Mouse (Mus musculus): ENCODE measurements around the gene Izumo1. TPM values are rescaled to one million over a fixed set of nuclear protein-coding genes. Genes with fewer than 3 reads are reported as not detected.

Gene Izumo1
- 0.21 and 0.27 TPM in 2 replicates for polyA plus RNA-seq (2015; fragmentation: Nextera tagmentation; extraction: Ambion mirVana)

DNA sequence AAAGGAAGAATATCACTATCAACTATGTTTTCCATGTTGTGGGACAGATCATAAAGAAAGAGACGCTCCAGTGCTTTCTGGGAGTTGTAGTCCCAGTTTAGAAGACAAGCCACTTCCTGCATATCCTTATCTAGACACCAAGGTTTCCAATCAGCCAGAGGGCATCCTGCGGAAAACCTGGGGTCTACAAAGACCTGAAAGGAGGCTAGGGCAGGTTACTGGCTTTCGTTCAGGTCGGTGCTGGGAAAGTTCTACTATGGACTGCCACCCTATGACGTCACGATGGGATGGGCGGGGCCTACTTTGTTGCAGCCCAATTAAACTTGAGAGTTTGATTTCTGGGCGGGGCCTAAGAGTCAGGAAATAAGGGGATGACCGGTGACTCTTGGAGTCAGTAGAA, at the start of gene Izumo1:
Izumo1 (plus strand) TSS at position 369 of the 400 bp plus-strand sequence.

GRCm38 (mm10) chr7:45617042-45617695, 4.4 kb upstream of the Izumo1 start, which contains the start of gene Fut1:
Gene Fut1, plus strand, starts transcription at chr7:45617289.

DNA sequence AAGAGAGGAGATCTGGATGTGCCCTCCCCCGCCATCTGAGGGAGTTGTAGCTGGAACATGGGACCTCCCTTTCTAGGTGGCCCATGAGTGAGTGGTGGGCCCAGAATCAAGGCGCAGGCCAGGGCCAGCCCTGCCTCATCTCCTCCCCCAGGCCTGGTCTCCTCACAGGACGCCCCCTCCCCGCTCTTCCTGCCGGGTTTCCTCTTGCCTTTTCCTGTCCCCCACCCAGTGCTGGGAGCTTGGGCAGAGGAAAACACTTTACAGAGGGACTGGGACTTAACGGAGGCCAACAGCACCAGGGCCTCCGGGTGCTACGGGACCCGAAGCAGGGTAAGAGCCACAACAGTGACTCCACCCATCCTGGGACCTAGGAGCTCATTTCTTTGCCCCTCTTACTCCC, 5.7 kb downstream of the Izumo1 start, which contains the start of gene Rasip1:
Rasip1 (plus strand) TSS at position 228 of the 400 bp plus-strand sequence.

DNA sequence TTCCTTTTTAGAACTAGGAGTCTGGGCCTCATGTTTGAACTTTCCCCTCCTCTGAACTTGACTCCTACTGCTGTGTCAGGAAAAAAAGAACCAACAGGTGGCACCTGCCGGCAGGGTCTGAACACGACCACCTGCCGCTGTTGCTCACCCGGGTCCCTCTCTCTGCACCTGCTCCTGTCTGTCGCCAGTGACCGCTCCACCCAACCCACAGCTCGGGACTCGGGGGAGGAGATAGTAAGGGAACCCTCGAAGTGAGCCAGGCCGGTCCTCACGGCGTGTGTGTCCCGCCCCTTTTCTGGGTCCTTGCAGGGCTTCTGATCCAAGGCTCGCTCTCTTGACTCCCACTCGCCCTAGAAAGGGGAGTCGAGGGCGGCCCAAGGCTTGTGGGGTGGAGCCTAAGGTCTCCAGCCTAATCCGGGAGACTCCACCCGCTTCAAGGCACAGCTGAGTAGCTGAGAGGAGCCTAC, 18.0 kb downstream of the Izumo1 start, which contains the start of gene Mamstr:
Mamstr (plus strand) TSS at position 417 of the 467 bp plus-strand sequence.

DNA sequence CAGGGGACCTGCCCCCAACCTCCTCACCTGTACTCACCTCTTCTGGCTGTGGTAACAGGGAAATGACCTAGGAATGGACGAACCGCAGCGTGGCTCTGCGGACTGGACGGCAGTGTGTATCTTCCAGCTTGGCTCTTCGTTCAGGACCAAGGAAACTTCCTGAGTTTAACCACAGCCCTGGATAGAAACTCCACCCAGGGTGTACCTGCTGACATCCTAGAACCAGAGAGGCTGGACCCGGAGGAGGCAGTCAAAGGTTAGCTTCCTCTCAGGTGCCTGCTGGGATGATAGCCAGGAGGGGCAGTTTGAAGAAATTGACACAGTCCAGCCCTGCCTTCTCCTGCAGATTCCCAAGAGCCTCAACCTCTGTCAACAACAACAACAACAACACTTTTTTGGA, 44.5 kb downstream of the Izumo1 start, which contains the start of gene Fut2:
Fut2 (minus strand) TSS at position 234 of the 400 bp plus-strand sequence.

Other genes with a start within 250 kb of the Izumo1 start
- gene Snrnp70, start 226.1 kb upstream of the Izumo1 start, polyA plus RNA-seq (2015; fragmentation: Nextera tagmentation; extraction: Ambion mirVana): 67.6 and 113 TPM in 2 replicates
- 0.06 and 0.09 TPM in 2 replicates for gene Kcna7, start 216.2 kb upstream of the Izumo1 start, polyA plus RNA-seq (2015; fragmentation: Nextera tagmentation; extraction: Ambion mirVana)
- 0.44 and 0.46 TPM in 2 replicates for gene Ntf5, start 208.1 kb upstream of the Izumo1 start, polyA plus RNA-seq (2015; fragmentation: Nextera tagmentation; extraction: Ambion mirVana)
- gene Lhb, start 201.0 kb upstream of the Izumo1 start, polyA plus RNA-seq (2015; fragmentation: Nextera tagmentation; extraction: Ambion mirVana): not detected in 2 replicates
- 7.8 and 11.6 TPM in 2 replicates for gene Gys1, start 187.0 kb upstream of the Izumo1 start, polyA plus RNA-seq (2015; fragmentation: Nextera tagmentation; extraction: Ambion mirVana)
- 45.5 and 60.2 TPM in 2 replicates for gene Ruvbl2, start 183.7 kb upstream of the Izumo1 start, polyA plus RNA-seq (2015; fragmentation: Nextera tagmentation; extraction: Ambion mirVana)
- gene Ftl1, start 161.9 kb upstream of the Izumo1 start, polyA plus RNA-seq (2015; fragmentation: Nextera tagmentation; extraction: Ambion mirVana): 4,437 and 5,089 TPM in 2 replicates
- 172 and 189 TPM in 2 replicates for gene Bax, start 154.9 kb upstream of the Izumo1 start, polyA plus RNA-seq (2015; fragmentation: Nextera tagmentation; extraction: Ambion mirVana)
- gene Tulp2, start 139.9 kb upstream of the Izumo1 start, polyA plus RNA-seq (2015; fragmentation: Nextera tagmentation; extraction: Ambion mirVana): 0.33 and 0.91 TPM in 2 replicates
- 0.35 and 0.77 TPM in 2 replicates for gene Gm45808, start 135.0 kb upstream of the Izumo1 start, polyA plus RNA-seq (2015; fragmentation: Nextera tagmentation; extraction: Ambion mirVana)
- 9.9 and 22.7 TPM in 2 replicates for gene Dhdh, start 133.0 kb upstream of the Izumo1 start, polyA plus RNA-seq (2015; fragmentation: Nextera tagmentation; extraction: Ambion mirVana)
- 163 and 205 TPM in 2 replicates for gene Nucb1, start 111.4 kb upstream of the Izumo1 start, polyA plus RNA-seq (2015; fragmentation: Nextera tagmentation; extraction: Ambion mirVana)
- gene Ppp1r15a, start 95.5 kb upstream of the Izumo1 start, polyA plus RNA-seq (2015; fragmentation: Nextera tagmentation; extraction: Ambion mirVana): 25.5 and 32.7 TPM in 2 replicates
- 8.4 and 12.0 TPM in 2 replicates for gene Plekha4, start 95.5 kb upstream of the Izumo1 start, polyA plus RNA-seq (2015; fragmentation: Nextera tagmentation; extraction: Ambion mirVana)
- 1.1 and 3.2 TPM in 2 replicates for gene Hsd17b14, start 66.9 kb upstream of the Izumo1 start, polyA plus RNA-seq (2015; fragmentation: Nextera tagmentation; extraction: Ambion mirVana)
- 58.9 and 92.5 TPM in 2 replicates for gene Bcat2, start 51.7 kb upstream of the Izumo1 start, polyA plus RNA-seq (2015; fragmentation: Nextera tagmentation; extraction: Ambion mirVana)
- gene Fgf21, start 6.3 kb upstream of the Izumo1 start, polyA plus RNA-seq (2015; fragmentation: Nextera tagmentation; extraction: Ambion mirVana): 0.57 and 1.8 TPM in 2 replicates
- 0.17 TPM in 1 of 2 replicates, not detected in the other for gene Fut1, start 4.5 kb upstream of the Izumo1 start, polyA plus RNA-seq (2015; fragmentation: Nextera tagmentation; extraction: Ambion mirVana)
- 7.4 and 12.5 TPM in 2 replicates for gene Rasip1, start 5.7 kb downstream of the Izumo1 start, polyA plus RNA-seq (2015; fragmentation: Nextera tagmentation; extraction: Ambion mirVana)
- 5.8 and 7.0 TPM in 2 replicates for gene Mamstr, start 18.2 kb downstream of the Izumo1 start, polyA plus RNA-seq (2015; fragmentation: Nextera tagmentation; extraction: Ambion mirVana)
- 0.12 and 0.36 TPM in 2 replicates for gene Fut2, start 44.6 kb downstream of the Izumo1 start, polyA plus RNA-seq (2015; fragmentation: Nextera tagmentation; extraction: Ambion mirVana)
- 0.25 TPM in 1 of 2 replicates, not detected in the other for gene Ntn5, start 62.2 kb downstream of the Izumo1 start, polyA plus RNA-seq (2015; fragmentation: Nextera tagmentation; extraction: Ambion mirVana)
- 0.14 and 0.33 TPM in 2 replicates for gene Sec1, start 72.6 kb downstream of the Izumo1 start, polyA plus RNA-seq (2015; fragmentation: Nextera tagmentation; extraction: Ambion mirVana)
- gene Car11, start 78.0 kb downstream of the Izumo1 start, polyA plus RNA-seq (2015; fragmentation: Nextera tagmentation; extraction: Ambion mirVana): 8.4 and 17.6 TPM in 2 replicates
- 40.4 and 69.7 TPM in 2 replicates for gene Dbp, start 83.3 kb downstream of the Izumo1 start, polyA plus RNA-seq (2015; fragmentation: Nextera tagmentation; extraction: Ambion mirVana)
- 795 and 838 TPM in 2 replicates for gene Rpl18, start 93.6 kb downstream of the Izumo1 start, polyA plus RNA-seq (2015; fragmentation: Nextera tagmentation; extraction: Ambion mirVana)
- 13.2 and 16.9 TPM in 2 replicates for gene Sphk2, start 96.2 kb downstream of the Izumo1 start, polyA plus RNA-seq (2015; fragmentation: Nextera tagmentation; extraction: Ambion mirVana)
- gene Fam83e, start 99.4 kb downstream of the Izumo1 start, polyA plus RNA-seq (2015; fragmentation: Nextera tagmentation; extraction: Ambion mirVana): 0.14 and 0.47 TPM in 2 replicates
- gene Spaca4, start 104.0 kb downstream of the Izumo1 start, polyA plus RNA-seq (2015; fragmentation: Nextera tagmentation; extraction: Ambion mirVana): not detected in 2 replicates
- gene Lmtk3, start 161.9 kb downstream of the Izumo1 start, polyA plus RNA-seq (2015; fragmentation: Nextera tagmentation; extraction: Ambion mirVana): 1.4 and 2.0 TPM in 2 replicates
- gene Sult2b1, start 162.9 kb downstream of the Izumo1 start, polyA plus RNA-seq (2015; fragmentation: Nextera tagmentation; extraction: Ambion mirVana): 0.54 and 0.91 TPM in 2 replicates
- gene Cyth2, start 192.8 kb downstream of the Izumo1 start, polyA plus RNA-seq (2015; fragmentation: Nextera tagmentation; extraction: Ambion mirVana): 89.1 and 99.9 TPM in 2 replicates
- 0.36 and 0.38 TPM in 2 replicates for gene Kcnj14, start 203.0 kb downstream of the Izumo1 start, polyA plus RNA-seq (2015; fragmentation: Nextera tagmentation; extraction: Ambion mirVana)
- gene Grwd1, start 209.1 kb downstream of the Izumo1 start, polyA plus RNA-seq (2015; fragmentation: Nextera tagmentation; extraction: Ambion mirVana): 17.5 and 26.8 TPM in 2 replicates